ENCODE assay signal across 8 mouse cellular contexts in the genomic region with DNA sequence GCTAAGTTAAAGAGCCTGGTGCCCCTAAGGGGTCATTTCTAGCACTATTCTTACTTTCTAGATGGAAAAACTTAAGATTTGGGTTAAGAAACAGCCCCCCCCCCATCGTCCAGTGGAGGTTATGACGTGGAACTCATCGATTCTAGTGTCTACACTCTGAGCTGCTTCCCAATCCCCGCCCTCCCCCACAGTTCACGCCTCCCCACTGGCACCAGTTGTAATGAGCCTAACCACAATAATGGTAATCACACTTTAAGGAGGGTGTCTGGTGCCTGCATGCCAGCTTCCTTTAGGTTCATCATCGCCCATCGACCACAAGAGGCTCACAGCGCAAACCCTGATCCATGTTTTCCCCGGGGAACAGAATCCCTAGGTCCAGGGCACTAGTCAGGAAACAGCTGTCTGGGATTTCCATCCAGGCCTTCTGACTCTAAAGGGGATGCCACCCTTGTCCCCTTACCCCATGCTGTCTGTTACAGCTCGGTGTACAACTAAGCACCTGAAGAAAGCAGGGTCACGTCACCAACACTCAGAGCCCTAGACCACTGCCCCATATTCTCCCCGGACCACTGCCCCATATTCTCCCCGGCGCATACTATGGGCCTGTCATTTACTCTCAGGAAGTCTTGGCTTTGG. TPM values are rescaled to one million over a fixed set of nuclear protein-coding genes. Genes with fewer than 3 reads are reported as not detected.
A peak's percentile ranks its signal among the peaks of the same experiment; 100 is the strongest.
DNase-seq lines count a peak whose midpoint lies in the region; ATAC-seq lines count a peak whose summit lies in the region.

No protein-coding gene starts in this region.

- no peaks in the 10 kb centered on the region for H3K27me3 ChIP-seq in heart, embryonic 11.5 days (ENCODE audit: control insufficient read depth, insufficient read depth, low read length)
- no peaks in the 10 kb centered on the region for H3K27me3 ChIP-seq in hindbrain, embryonic 12.5 days
- no peaks in the 10 kb centered on the region for H3K27me3 ChIP-seq in midbrain, embryonic 11.5 days (ENCODE audit: control insufficient read depth, insufficient read depth, low read length)

- ATAC-seq in heart, embryonic 11.5 days (replicated peaks; ENCODE audit: insufficient number of reproducible peaks, low FRiP score, low TSS enrichment): no peak
- no peak for ATAC-seq in hindbrain, embryonic 12.5 days (ENCODE audit: low FRiP score)
- ATAC-seq in midbrain, embryonic 11.5 days (ENCODE audit: low FRiP score): no peak

- peak overlapping the region; percentile 98; the same call in 1 of the 2 replicates for H3K9ac ChIP-seq in heart, embryonic 11.5 days (ENCODE audit: low read depth, low read length)
- H3K9ac ChIP-seq in hindbrain, embryonic 12.5 days: peak overlapping the region; percentile 92
- no peak overlapping the region; the same call in 1 of the 2 replicates for H3K9ac ChIP-seq in midbrain, embryonic 11.5 days (ENCODE audit: low read length)

- no peak for DNase-seq in heart, adult 18-20 months
- DNase-seq in MN1 (ENCODE audit: low spot score): peak; percentile 72
- DNase-seq in midbrain, embryonic 11.5 days (ENCODE audit: low spot score, missing footprints): peak; percentile 81
- DNase-seq in layer of hippocampus, postnatal 25 days (ENCODE audit: extremely low spot score in 1 of 2, low spot score in 1 of 2): no peak
- no peak for DNase-seq in layer of hippocampus, adult 11-12 months (ENCODE audit: low spot score)
- DNase-seq in gastrocnemius, adult 8-10 months (ENCODE audit: low spot score in 2 of 2): no peak

- peaks cover 68% of the 10 kb centered on the region for H3K4me1 ChIP-seq in heart, embryonic 11.5 days (ENCODE audit: control insufficient read depth, insufficient read depth, low read length)
- peaks cover 76% of the 10 kb centered on the region for H3K4me1 ChIP-seq in hindbrain, embryonic 12.5 days
- H3K4me1 ChIP-seq in midbrain, embryonic 11.5 days (ENCODE audit: control insufficient read depth, insufficient read depth, low read length): peaks cover 58% of the 10 kb centered on the region

- H3K4me2 ChIP-seq in heart, embryonic 11.5 days: peak overlapping the region; percentile 98
- H3K4me2 ChIP-seq in hindbrain, embryonic 12.5 days (replicated peaks): peak overlapping the region; percentile 99
- peak overlapping the region; percentile 95 for H3K4me2 ChIP-seq in midbrain, embryonic 11.5 days

- H3K9me3 ChIP-seq in heart, embryonic 11.5 days (replicated peaks; ENCODE audit: control insufficient read depth, low read length): no peaks in the 10 kb centered on the region
- H3K9me3 ChIP-seq in hindbrain, embryonic 12.5 days (replicated peaks): no peaks in the 10 kb centered on the region
- H3K9me3 ChIP-seq in midbrain, embryonic 11.5 days (ENCODE audit: control insufficient read depth, low read length): no peaks in the 10 kb centered on the region

- H3K27ac ChIP-seq in heart, embryonic 11.5 days (ENCODE audit: low read depth, low read length): no peak overlapping the region
- H3K27ac ChIP-seq in hindbrain, embryonic 12.5 days: no peak overlapping the region
- H3K27ac ChIP-seq in midbrain, embryonic 11.5 days (ENCODE audit: low read depth, low read length): no peak overlapping the region

- no peaks in the 10 kb centered on the region for H3K36me3 ChIP-seq in heart, embryonic 11.5 days (ENCODE audit: control insufficient read depth, insufficient read depth, low read length)
- peaks cover 9% of the 10 kb centered on the region; the same call in 1 of the 2 replicates for H3K36me3 ChIP-seq in hindbrain, embryonic 12.5 days
- no peaks in the 10 kb centered on the region for H3K36me3 ChIP-seq in midbrain, embryonic 11.5 days (ENCODE audit: control insufficient read depth, insufficient read depth, low read length)

- WGBS in heart, embryonic 11.5 days (ENCODE audit: insufficient replicate concordance): 75% methylated on average over 14 of the region's 14 CpGs
- 75% methylated on average over 14 of the region's 14 CpGs for WGBS in hindbrain, embryonic 12.5 days
- WGBS in midbrain, embryonic 11.5 days: 81% methylated on average over 14 of the region's 14 CpGs

- H3K4me3 ChIP-seq in heart, embryonic 11.5 days (ENCODE audit: low read depth, low read length): peak overlapping the region; percentile 99
- peak overlapping the region; percentile 82 for H3K4me3 ChIP-seq in hindbrain, embryonic 12.5 days
- H3K4me3 ChIP-seq in midbrain, embryonic 11.5 days (ENCODE audit: low read depth, low read length): peak overlapping the region; percentile 98

RNA-seq across cellular contexts. Expression of a gene that starts 2.4 kb away (rescaled TPM):
- 37.0 and 44.6 TPM in 2 replicates for polyA plus RNA-seq in heart, embryonic 11.5 days (2014; fragmentation: Nextera tagmentation; extraction: Ambion mirVana)
- 100 to 1,000 TPM; 240 to 249 TPM for total RNA-seq in heart, adult 18-20 months (2021)
- 143 and 150 TPM in 2 replicates for polyA plus RNA-seq in hindbrain, embryonic 12.5 days (2016; fragmentation: Nextera tagmentation; extraction: Ambion mirVana)
- 61.8 and 68.7 TPM in 2 replicates for polyA plus RNA-seq in midbrain, embryonic 11.5 days (2014; fragmentation: Nextera tagmentation; extraction: Ambion mirVana)
- 100 to 1,000 TPM; 242 to 265 TPM for total RNA-seq in layer of hippocampus, postnatal 25 days (2021)
- 100 to 1,000 TPM; 138 to 195 (median 173) TPM for total RNA-seq in gastrocnemius, adult 8-10 months (2022)

RNA-seq across cellular contexts. Expression of a gene that starts 8.4 kb away (rescaled TPM):
- polyA plus RNA-seq in heart, embryonic 11.5 days (2014; fragmentation: Nextera tagmentation; extraction: Ambion mirVana): 11.0 and 28.0 TPM in 2 replicates
- total RNA-seq in heart, adult 18-20 months (2021): 10 to 100 TPM; 46.2 to 56.9 TPM
- 109 and 113 TPM in 2 replicates for polyA plus RNA-seq in hindbrain, embryonic 12.5 days (2016; fragmentation: Nextera tagmentation; extraction: Ambion mirVana)
- polyA plus RNA-seq in midbrain, embryonic 11.5 days (2014; fragmentation: Nextera tagmentation; extraction: Ambion mirVana): 37.1 and 38.9 TPM in 2 replicates
- 10 to 100 TPM; 84.7 to 84.9 TPM for total RNA-seq in layer of hippocampus, postnatal 25 days (2021)
- total RNA-seq in gastrocnemius, adult 8-10 months (2022): 10 to 100 TPM; 19.7 to 23.2 (median 22.3) TPM

RNA-seq across cellular contexts. Expression of a gene that starts 32.8 kb away (rescaled TPM):
- polyA plus RNA-seq in heart, embryonic 11.5 days (2014; fragmentation: Nextera tagmentation; extraction: Ambion mirVana): 2.0 and 3.0 TPM in 2 replicates
- total RNA-seq in heart, adult 18-20 months (2021): under 1 TPM; 0.52 to 0.95 TPM
- polyA plus RNA-seq in hindbrain, embryonic 12.5 days (2016; fragmentation: Nextera tagmentation; extraction: Ambion mirVana): 50.1 and 56.7 TPM in 2 replicates
- polyA plus RNA-seq in midbrain, embryonic 11.5 days (2014; fragmentation: Nextera tagmentation; extraction: Ambion mirVana): 9.1 and 9.5 TPM in 2 replicates
- total RNA-seq in layer of hippocampus, postnatal 25 days (2021): 1 to 10 TPM; 1.2 to 1.5 TPM
- 1 to 10 TPM in 2 of 4 experiments, under 1 TPM in 2; 0.46 to 1.6 (median 1.1) TPM for total RNA-seq in gastrocnemius, adult 8-10 months (2022)

RNA-seq across cellular contexts. Expression of a gene that starts 51.2 kb away (rescaled TPM):
- polyA plus RNA-seq in heart, embryonic 11.5 days (2014; fragmentation: Nextera tagmentation; extraction: Ambion mirVana): 131 and 155 TPM in 2 replicates
- total RNA-seq in heart, adult 18-20 months (2021): 100 to 1,000 TPM in 1 of 2 experiments, 10 to 100 TPM in 1; 86.5 to 116 TPM
- polyA plus RNA-seq in hindbrain, embryonic 12.5 days (2016; fragmentation: Nextera tagmentation; extraction: Ambion mirVana): 250 and 255 TPM in 2 replicates
- polyA plus RNA-seq in midbrain, embryonic 11.5 days (2014; fragmentation: Nextera tagmentation; extraction: Ambion mirVana): 192 and 219 TPM in 2 replicates
- total RNA-seq in layer of hippocampus, postnatal 25 days (2021): 100 to 1,000 TPM; 133 to 154 TPM
- total RNA-seq in gastrocnemius, adult 8-10 months (2022): 100 to 1,000 TPM in 3 of 4 experiments, 10 to 100 TPM in 1; 95.8 to 107 (median 105) TPM

Comparison
In these comparisons a context has a peak if more than half of its experiments do, and no peak if none do; other contexts are left out.
1. DNase-seq: peak in MN1 (single experiment) and midbrain, embryonic 11.5 days (single experiment); none in heart, adult 18-20 months (0 of 2), layer of hippocampus, postnatal 25 days (0 of 2), layer of hippocampus, adult 11-12 months (single experiment) and gastrocnemius, adult 8-10 months (0 of 2).
2. Peak in every context shown above with its lines, with median percentiles within 50 percentile points of each other: H3K4me2 ChIP-seq and H3K4me3 ChIP-seq.